Mouse (Mus musculus) mature B cell (primary cell): ENCODE measurements around the gene Gm47189.
"Not testable (repeated sequence)": the region's sequence is repeated elsewhere in the genome, so short reads cannot be mapped to it uniquely, and the experiment has no call there.

Source experiments
- in situ Hi-C: fragments of 300-500 bp; cut with MboI; formaldehyde crosslinking; loops from 2 replicates; pipeline ENCODE4 v1.14.3; 2019

Gm47189 gene

GRCm38 (mm10) chr14:41772341-41772740 lies at the start of gene Gm47189:
Gene Gm47189, minus strand, starts transcription at chr14:41772441.
- in situ Hi-C loops = not testable (repeated sequence)

GRCm38 (mm10) chr14:41755931-41756330 lies 16.3 kb downstream of the Gm47189 start:
- in situ Hi-C loops = not testable (repeated sequence)

- in situ Hi-C loops = not testable (repeated sequence)
Observed at GRCm38 (mm10) chr14:41750514-41750913, 21.7 kb downstream of the Gm47189 start, which contains the start of gene Gm7929. Gene Gm7929, minus strand, starts transcription at chr14:41750614.

- in situ Hi-C loops = not testable (repeated sequence)
Observed at GRCm38 (mm10) chr14:41723437-41723836, 48.8 kb downstream of the Gm47189 start.

- in situ Hi-C loops = not testable (repeated sequence)
Observed at GRCm38 (mm10) chr14:41717180-41717579, 55.1 kb downstream of the Gm47189 start.
